Mouse (Mus musculus) kidney, adult 2 months (tissue): ENCODE measurements around the gene Ldha. TPM values are rescaled to one million over a fixed set of nuclear protein-coding genes. Genes with fewer than 3 reads are reported as not detected.
A peak's percentile ranks its signal among the peaks of the same experiment; 100 is the strongest.

Experiments
- DNase-seq: peaks from one replicate; pipeline ENCODE4 v3.0.0; 2021
- H3K27ac ChIP-seq: fragments of 200-500 bp; 2 replicates; pipeline ENCODE4 v1.5.1; 2012; ENCODE audit warnings: low read depth, low read length, control low read depth, inconsistent platforms; ENCODE audit not compliant: insufficient read depth
- H3K27me3 ChIP-seq: fragments of 200-500 bp; replicated peaks from 2 replicates; pipeline ENCODE4 v1.6.1; 2012; ENCODE audit warnings: mild to moderate bottlenecking, moderate library complexity, low read length, inconsistent platforms; ENCODE audit not compliant: control insufficient read depth, insufficient read depth
- H3K36me3 ChIP-seq: fragments of 200-500 bp; 2 replicates; pipeline ENCODE4 v1.6.1; 2012; ENCODE audit warnings: mild to moderate bottlenecking, moderate library complexity, low read length, inconsistent platforms; ENCODE audit not compliant: control insufficient read depth, insufficient read depth
- H3K4me1 ChIP-seq: fragments of 200-500 bp; 2 replicates; pipeline ENCODE4 v1.6.1; 2011; ENCODE audit warnings: low read length; ENCODE audit not compliant: control insufficient read depth, insufficient read depth
- H3K4me3 ChIP-seq: fragments of 200-500 bp; 2 replicates; pipeline ENCODE4 v1.5.1; 2011; ENCODE audit warnings: mild to moderate bottlenecking, low read depth, low read length, control low read depth; ENCODE audit not compliant: insufficient read depth
- CTCF ChIP-seq: fragments of 200-500 bp; conservative IDR thresholded peaks from 2 replicates; pipeline ENCODE4 v1.5.1; 2011; ENCODE audit warnings: low read depth, mild to moderate bottlenecking, control low read depth, low read length, moderate library complexity, mixed read lengths; ENCODE audit not compliant: insufficient read depth, insufficient read length
- POLR2A ChIP-seq: fragments of 200-500 bp; IDR thresholded peaks from one replicate; pipeline ENCODE4 v1.6.1; 2011; ENCODE audit warnings: low read depth, low read length, control low read depth
- WGBS: fragments of 180-500 bp; shearing (Covaris S2); methylation state at CpG from one replicate; pipeline ENCODE4 v1.1.7; 2018; 5-methylcytosine and 5-hydroxymethylcytosine counted together
- polyA plus RNA-seq: library from polyadenylated mRNA; depleted of rRNA; stranded (reverse); fragments of >200 nt; gene quantifications from 2 replicates; pipeline ENCODE4 v1.2.3, GENCODE M21; 2012

The Ldha gene
- polyA plus RNA-seq, 1 experiment: 665 TPM

DNA sequence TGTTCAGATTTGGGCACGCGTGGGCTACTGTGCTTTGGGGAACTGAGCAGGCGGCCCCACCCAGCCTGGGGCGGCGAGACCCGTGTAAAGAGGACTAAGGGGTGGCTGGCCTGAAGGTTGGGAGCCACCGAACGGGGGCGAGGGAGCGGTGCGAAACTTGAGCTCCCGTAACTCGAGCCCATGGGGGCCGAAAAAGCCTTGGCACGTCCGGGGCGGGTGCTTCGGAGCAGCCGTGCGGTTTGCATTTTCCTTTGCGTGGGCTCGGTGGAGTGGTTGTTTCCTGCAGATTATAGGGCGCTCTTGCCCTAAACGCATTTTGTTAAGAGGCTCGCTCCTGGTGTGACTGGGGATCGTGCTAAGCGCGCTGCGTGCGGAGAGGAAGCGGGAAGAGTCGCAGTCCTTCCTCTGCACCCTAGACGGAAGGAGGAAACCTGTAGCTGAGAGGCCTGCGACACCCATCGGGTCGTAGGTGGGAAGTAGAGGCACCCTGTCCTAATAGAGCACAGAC is 4.8 kb downstream of the Ldha start:
- TF ChIP-seq POLR2A: no peak
- no peak for TF ChIP-seq CTCF
- under 1% methylated on average over 36 of the region's 36 CpGs for WGBS
- H3K27me3 ChIP-seq: no peaks in the 10 kb centered on the region
- H3K36me3 ChIP-seq: peaks cover 10% of the 10 kb centered on the region
- H3K4me1 ChIP-seq: peaks cover 5% of the 10 kb centered on the region; the same call in 1 of the 2 replicates
- H3K4me3 ChIP-seq: peak overlapping the region; percentile 83
- peak; percentile 27 for DNase-seq
- H3K27ac ChIP-seq: peak overlapping the region; percentile 88

DNA sequence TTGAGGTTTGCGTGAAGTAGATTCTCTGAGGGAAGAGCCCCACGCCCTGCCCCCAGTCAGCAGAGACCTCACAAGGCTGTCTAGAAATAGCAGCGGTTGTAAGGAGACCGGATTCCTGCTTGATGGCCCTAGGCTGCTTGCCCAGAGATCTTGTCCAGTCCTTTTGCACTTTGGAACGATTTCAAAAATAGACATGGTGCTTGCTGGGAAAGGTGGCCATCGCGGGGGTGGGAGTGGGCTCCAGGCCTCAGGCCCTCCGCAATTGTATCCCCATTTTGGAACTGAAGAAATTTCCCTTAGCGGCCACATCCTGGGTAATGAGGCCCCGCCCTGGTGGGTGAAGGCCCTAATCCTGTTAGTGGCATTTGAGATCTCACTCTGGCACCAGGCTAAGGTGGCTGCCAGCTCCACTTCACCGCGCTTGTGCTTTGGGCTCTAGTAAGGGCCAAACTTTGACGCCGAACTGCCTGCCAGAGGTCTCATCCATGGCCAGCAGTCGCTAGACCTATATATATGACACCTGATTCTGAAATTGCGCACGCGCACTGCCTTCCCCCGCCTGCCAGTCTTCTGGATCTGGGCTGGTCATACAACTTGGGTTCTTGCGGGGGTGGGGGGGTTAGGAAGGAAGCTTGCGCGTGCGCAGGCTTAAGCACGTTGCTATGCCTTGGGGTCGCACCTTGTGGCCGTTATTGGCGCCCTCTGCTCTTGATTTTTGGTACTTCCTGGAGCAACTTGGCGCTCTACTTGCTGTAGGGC is 5.4 kb downstream of the Ldha start:
- 2% methylated on average over 28 of the region's 28 CpGs for WGBS
- Histone ChIP-seq H3K4me3 (peak overlapping the region; percentile 83), H3K27ac (peak overlapping the region; percentile 88), H3K36me3 (peaks cover 12% of the 10 kb centered on the region), H3K27me3 (no peaks in the 10 kb centered on the region), H3K4me1 (peaks cover 5% of the 10 kb centered on the region; the same call in 1 of the 2 replicates)
- peak; percentile 37 for TF ChIP-seq CTCF
- TF ChIP-seq POLR2A: no peak
- peak; percentile 88 for DNase-seq

DNA sequence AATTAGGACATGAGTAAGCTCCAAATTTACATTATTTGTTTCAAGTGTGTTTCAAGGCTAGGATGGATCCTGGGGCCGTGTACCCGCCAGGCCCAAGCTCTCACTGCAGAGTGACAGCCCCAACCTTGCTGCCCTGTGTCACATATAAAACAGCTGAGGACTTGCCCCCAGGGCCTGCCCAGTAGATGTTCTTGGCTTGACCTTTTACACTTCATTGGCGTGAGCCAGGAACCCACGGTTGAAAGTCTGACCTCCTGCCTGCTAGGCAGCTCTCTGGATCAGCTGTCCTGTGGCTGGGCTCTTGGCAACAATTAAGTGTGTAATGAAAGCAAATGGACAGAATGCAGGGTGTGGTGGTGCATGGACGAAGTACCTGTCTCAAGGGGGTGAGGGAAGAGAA is 8.0 kb downstream of the Ldha start:
- Histone ChIP-seq H3K4me3 (no peak overlapping the region), H3K36me3 (peaks cover 16% of the 10 kb centered on the region), H3K27me3 (no peaks in the 10 kb centered on the region), H3K4me1 (peaks cover 8% of the 10 kb centered on the region; the same call in 1 of the 2 replicates), H3K27ac (peak overlapping the region; percentile 5; the same call in 1 of the 2 replicates)
- no peak for TF ChIP-seq POLR2A
- TF ChIP-seq CTCF: no peak
- DNase-seq: peak; percentile 79
- 45% methylated on average over 5 of the region's 5 CpGs for WGBS

- H3K4me3 ChIP-seq: no peak overlapping the region
- no peak for DNase-seq
- no peak overlapping the region for H3K27ac ChIP-seq
- peaks cover 4% of the 10 kb centered on the region; the same call in 1 of the 2 replicates for H3K4me1 ChIP-seq
- H3K36me3 ChIP-seq: peaks cover 18% of the 10 kb centered on the region
- TF ChIP-seq POLR2A (no peak), CTCF (0 out of 2 replicates have a peak, but pooled peaks have one; percentile 6)
- 78% methylated on average over 7 of the region's 7 CpGs for WGBS
- no peaks in the 10 kb centered on the region for H3K27me3 ChIP-seq
These were observed 9.8 kb downstream of the Ldha start for GRCm38 (mm10) chr7:46851026-46851425.

DNA sequence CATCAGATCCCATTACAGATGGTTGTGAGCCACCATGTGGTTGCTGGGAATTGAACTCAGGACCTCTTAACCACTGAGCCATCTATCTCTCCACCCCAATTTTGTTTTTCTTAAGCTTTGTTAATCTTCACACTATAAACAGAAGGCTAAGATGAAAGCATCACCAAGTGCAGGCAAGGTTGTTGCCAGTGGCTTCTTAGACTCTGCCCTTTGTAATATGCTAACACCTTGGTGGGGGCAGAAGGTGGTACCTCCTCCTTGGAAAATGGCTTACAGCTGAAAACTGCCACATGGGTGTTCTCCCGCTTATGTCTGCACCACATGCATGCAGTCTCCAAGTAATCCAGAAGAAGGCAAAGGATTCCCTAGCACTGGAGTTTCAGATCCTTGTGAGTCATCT is 11.4 kb downstream of the Ldha start:
- no peak overlapping the region for H3K4me3 ChIP-seq
- peak; percentile 73 for DNase-seq
- no peak overlapping the region for H3K27ac ChIP-seq
- TF ChIP-seq POLR2A: no peak
- H3K36me3 ChIP-seq: peaks cover 20% of the 10 kb centered on the region
- H3K4me1 ChIP-seq: peaks cover 4% of the 10 kb centered on the region; the same call in 1 of the 2 replicates
- no peaks in the 10 kb centered on the region for H3K27me3 ChIP-seq
- WGBS: 67% methylated on average over 1 of the region's 1 CpGs

GRCm38 (mm10) chr7:46853365-46853764 is 12.1 kb downstream of the Ldha start:
- Histone ChIP-seq H3K4me3 (no peak overlapping the region), H3K36me3 (peaks cover 20% of the 10 kb centered on the region), H3K4me1 (peaks cover 4% of the 10 kb centered on the region; the same call in 1 of the 2 replicates), H3K27me3 (no peaks in the 10 kb centered on the region), H3K27ac (0 out of 2 replicates have a peak overlapping the region, but pooled peaks have one; percentile 27)
- WGBS: 84% methylated on average over 9 of the region's 9 CpGs
- no peak for TF ChIP-seq CTCF
- no peak for TF ChIP-seq POLR2A
- no peak for DNase-seq

DNA sequence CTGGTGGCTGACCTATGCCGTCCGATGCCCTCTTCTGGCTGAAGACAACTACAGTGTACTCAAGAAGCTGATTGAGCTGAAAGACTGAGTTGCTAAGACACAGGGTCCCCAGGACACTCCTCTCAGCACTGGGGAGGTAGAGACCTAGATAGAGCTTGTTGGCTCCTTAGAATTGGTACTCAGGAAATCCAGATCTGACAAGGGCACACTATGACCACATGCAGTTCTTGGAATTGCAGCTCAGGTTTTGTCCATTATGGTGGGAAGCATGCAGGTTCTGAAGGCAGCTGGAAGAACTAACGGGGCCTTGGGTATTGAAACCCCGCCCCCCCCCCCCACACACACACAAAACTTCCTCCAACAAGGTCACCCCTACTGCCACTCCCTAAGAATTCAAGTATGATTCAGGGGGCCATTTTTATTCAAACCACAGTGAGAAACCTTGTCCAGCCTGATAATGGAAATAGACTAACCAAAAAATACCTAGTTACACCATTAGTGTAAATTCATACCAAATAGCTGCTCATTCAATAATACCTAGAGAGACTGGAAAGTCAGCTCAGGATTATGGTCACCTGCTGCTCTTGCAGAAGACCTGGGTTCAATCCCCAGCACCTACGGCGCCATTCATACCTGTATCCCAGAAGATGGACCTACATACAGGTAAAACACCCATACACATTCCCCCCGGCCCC is 14.7 kb downstream of the Ldha start:
- 76% methylated on average over 7 of the region's 7 CpGs for WGBS
- Histone ChIP-seq H3K36me3 (peaks cover 10% of the 10 kb centered on the region), H3K4me3 (no peak overlapping the region), H3K4me1 (peaks cover 4% of the 10 kb centered on the region; the same call in 1 of the 2 replicates), H3K27me3 (no peaks in the 10 kb centered on the region), H3K27ac (no peak overlapping the region)
- no peak for DNase-seq
- TF ChIP-seq CTCF: 0 out of 2 replicates have a peak, but pooled peaks have one; percentile 22
- no peak for TF ChIP-seq POLR2A
